Mouse (Mus musculus) testis, adult 2 months (tissue): ENCODE measurements around the gene Uimc1.

Experiments used
- CTCF ChIP-seq: fragments of 200-500 bp; IDR thresholded peaks from 2 replicates; pipeline ENCODE4 v1.5.1; 2012; ENCODE audit warnings: low read depth, mild to moderate bottlenecking, inconsistent platforms, low read length, moderate library complexity; ENCODE audit not compliant: control insufficient read depth, insufficient read depth, insufficient replicate concordance
- POLR2A ChIP-seq: fragments of 200-500 bp; IDR thresholded peaks from 2 replicates; pipeline ENCODE4 v1.6.1; 2012; ENCODE audit warnings: low read depth, mild to moderate bottlenecking, inconsistent platforms, low read length, moderate library complexity; ENCODE audit not compliant: control insufficient read depth

DNA sequence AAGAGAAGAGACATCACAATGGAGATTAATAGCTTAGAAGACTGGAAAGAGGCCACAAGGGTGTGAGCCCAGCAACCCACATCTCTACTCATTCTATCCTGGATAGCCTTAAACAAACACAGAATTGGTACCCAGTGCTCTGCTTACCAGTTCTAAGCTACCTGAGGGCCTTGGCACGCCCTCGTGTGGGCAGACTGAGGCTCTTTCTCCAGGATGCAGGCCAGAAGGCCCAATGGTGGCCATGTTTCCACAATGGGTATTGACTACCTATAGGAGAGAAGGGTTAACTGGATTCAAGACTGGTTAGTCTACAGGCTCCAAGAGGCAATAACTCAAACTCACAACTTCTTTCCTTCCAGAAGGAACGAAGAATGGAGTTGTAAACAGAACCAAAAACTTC lies 80.9 kb downstream of the Uimc1 start:
- TF ChIP-seq POLR2A, result no peak
- no peak for TF ChIP-seq CTCF
